Mouse (Mus musculus): ENCODE data around the gene Slc37a4.
"Not testable (repeated sequence)": the region's sequence is repeated elsewhere in the genome, so short reads cannot be mapped to it uniquely, and the experiment has no call there.

Slc37a4 gene

GRCm38 (mm10) chr9:44398551-44398950 is 1.9 kb downstream of the Slc37a4 start:
- DNase-seq (ENCODE audit: low spot score): no peak

- no peak for DNase-seq (ENCODE audit: low spot score)
Measured at GRCm38 (mm10) chr9:44399114-44399794, 2.6 kb downstream of the Slc37a4 start.

GRCm38 (mm10) chr9:44399795-44400114 is 3.1 kb downstream of the Slc37a4 start:
- no peak for DNase-seq (ENCODE audit: low spot score)

GRCm38 (mm10) chr9:44401081-44401480 is 4.4 kb downstream of the Slc37a4 start:
- DNase-seq (ENCODE audit: low spot score): no peak

- no peak for DNase-seq (ENCODE audit: low spot score)
Measured at GRCm38 (mm10) chr9:44405011-44405410, 8.4 kb downstream of the Slc37a4 start.

- peak; percentile 81 for DNase-seq (ENCODE audit: low spot score)
Measured at GRCm38 (mm10) chr9:44406906-44407751, 10.5 kb downstream of the Slc37a4 start, which contains the start of the genes Rps25 and Trappc4. Gene Rps25, plus strand, starts transcription at chr9:44407139. Gene Trappc4, minus strand, starts transcription at chr9:44407600.

GRCm38 (mm10) chr9:44407752-44408097 is 11.1 kb downstream of the Slc37a4 start:
- no peak for DNase-seq (ENCODE audit: low spot score)

GRCm38 (mm10) chr9:44408693-44409092 is 12.0 kb downstream of the Slc37a4 start:
- not testable (repeated sequence) for DNase-seq (ENCODE audit: low spot score)

- DNase-seq (ENCODE audit: low spot score): no peak
Measured at GRCm38 (mm10) chr9:44410647-44411336, 14.1 kb downstream of the Slc37a4 start.

- DNase-seq (ENCODE audit: low spot score): no peak
Measured at GRCm38 (mm10) chr9:44411601-44412130, 15.0 kb downstream of the Slc37a4 start.

GRCm38 (mm10) chr9:44412306-44412705 is 15.7 kb downstream of the Slc37a4 start:
- no peak for DNase-seq (ENCODE audit: low spot score)

GRCm38 (mm10) chr9:44412781-44413180 is 16.1 kb downstream of the Slc37a4 start:
- DNase-seq (ENCODE audit: low spot score): no peak

GRCm38 (mm10) chr9:44417156-44417891 is 20.7 kb downstream of the Slc37a4 start:
- DNase-seq (ENCODE audit: low spot score): no peak

- DNase-seq (ENCODE audit: low spot score): peak; percentile 92
Measured at GRCm38 (mm10) chr9:44417892-44418363, 21.3 kb downstream of the Slc37a4 start.

- DNase-seq (ENCODE audit: low spot score): no peak
Measured at GRCm38 (mm10) chr9:44418519-44419385, 22.1 kb downstream of the Slc37a4 start, which contains the start of gene Ccdc84. Gene Ccdc84, minus strand, starts transcription at chr9:44418569.

GRCm38 (mm10) chr9:44419730-44420129 is 23.1 kb downstream of the Slc37a4 start:
- DNase-seq (ENCODE audit: low spot score): not testable (repeated sequence)

GRCm38 (mm10) chr9:44420280-44420898 is 23.7 kb downstream of the Slc37a4 start:
- DNase-seq (ENCODE audit: low spot score): no peak

GRCm38 (mm10) chr9:44423576-44423975 is 26.9 kb downstream of the Slc37a4 start:
- DNase-seq (ENCODE audit: low spot score): no peak

GRCm38 (mm10) chr9:44432577-44433185 is 36.0 kb downstream of the Slc37a4 start:
- no peak for DNase-seq (ENCODE audit: low spot score)

- no peak for DNase-seq (ENCODE audit: low spot score)
Measured at GRCm38 (mm10) chr9:44435747-44436146, 39.1 kb downstream of the Slc37a4 start.
